Mouse (Mus musculus) natural killer cell, adult 2 months (primary cell): ENCODE data around the gene Ciita.
A peak's percentile ranks its signal among the peaks of the same experiment; 100 is the strongest.

Experiments used
- DNase-seq, 2 experiments: peaks; one replicate each; pipeline ENCODE4 v3.0.0; 2022; ENCODE audit warnings: low spot score in 2 of 2

The Ciita gene

DNA sequence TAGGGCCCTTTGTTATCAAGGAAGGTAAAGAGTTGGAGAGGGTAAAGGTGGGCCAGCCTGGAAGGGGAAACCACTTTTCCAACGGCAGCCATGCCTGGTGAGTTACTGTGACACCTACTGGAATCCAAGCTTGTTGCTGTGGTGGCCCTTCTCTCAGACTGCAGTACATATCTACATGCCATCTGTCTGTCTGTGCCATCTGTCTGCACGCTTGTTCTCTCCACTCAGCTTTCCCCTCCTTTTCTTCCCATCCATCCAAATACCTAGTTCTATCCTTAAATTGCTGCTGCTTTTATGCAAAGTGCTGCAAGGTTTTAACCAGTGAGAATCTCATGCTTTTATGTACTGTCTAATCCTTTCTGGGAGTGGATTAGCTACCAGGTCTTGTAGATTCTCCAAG is 69.7 kb downstream of the Ciita start:
- DNase-seq = no peak

- no peak for DNase-seq
These were observed 71.7 kb downstream of the Ciita start for GRCm38 (mm10) chr16:10551592-10551991.

- DNase-seq = no peak
These were observed 74.0 kb downstream of the Ciita start for GRCm38 (mm10) chr16:10553858-10554257.

DNA sequence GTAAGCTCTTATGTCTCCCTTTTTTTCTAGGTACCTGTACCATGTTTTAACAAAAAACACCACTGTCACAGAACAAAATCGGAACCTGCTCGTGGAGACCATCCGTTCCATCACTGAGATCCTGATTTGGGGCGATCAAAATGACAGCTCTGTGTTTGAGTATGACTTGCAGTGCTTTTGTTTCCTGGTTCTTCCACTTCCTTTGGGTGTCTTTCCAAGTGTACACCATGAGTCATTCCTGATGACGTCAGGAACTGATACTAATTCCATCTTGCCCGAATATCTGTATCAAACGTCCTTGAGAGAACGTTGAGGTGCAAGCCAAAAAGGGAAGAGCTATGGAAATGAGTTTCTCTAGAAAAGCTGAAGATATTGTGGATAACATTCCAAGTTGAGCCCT is 80.1 kb downstream of the Ciita start:
- no peak for DNase-seq

- peak; percentile 50 to 68 for DNase-seq
These were observed 85.5 kb downstream of the Ciita start for GRCm38 (mm10) chr16:10565278-10565885.

DNA sequence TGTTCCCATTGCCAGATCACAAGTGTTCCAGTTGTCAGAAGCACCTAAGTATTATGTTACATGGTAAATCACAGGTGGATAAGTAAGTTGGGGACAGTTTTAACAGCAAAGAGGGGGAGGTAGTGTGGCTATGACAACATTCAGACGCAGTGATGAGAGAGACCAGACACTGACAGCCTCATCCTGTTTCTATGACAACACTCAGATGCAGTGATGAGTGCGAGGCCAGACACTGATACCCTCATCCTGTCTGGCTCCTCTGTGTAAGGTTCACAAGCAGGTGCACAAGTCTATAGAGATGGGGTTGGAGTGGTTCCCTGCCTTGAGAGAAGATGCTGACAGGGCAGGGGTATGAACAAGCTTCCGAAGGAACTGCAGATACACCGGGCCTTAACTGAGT is 87.3 kb downstream of the Ciita start:
- DNase-seq = no peak

- DNase-seq = no peak
These were observed 90.0 kb downstream of the Ciita start for GRCm38 (mm10) chr16:10569809-10570395.

DNA sequence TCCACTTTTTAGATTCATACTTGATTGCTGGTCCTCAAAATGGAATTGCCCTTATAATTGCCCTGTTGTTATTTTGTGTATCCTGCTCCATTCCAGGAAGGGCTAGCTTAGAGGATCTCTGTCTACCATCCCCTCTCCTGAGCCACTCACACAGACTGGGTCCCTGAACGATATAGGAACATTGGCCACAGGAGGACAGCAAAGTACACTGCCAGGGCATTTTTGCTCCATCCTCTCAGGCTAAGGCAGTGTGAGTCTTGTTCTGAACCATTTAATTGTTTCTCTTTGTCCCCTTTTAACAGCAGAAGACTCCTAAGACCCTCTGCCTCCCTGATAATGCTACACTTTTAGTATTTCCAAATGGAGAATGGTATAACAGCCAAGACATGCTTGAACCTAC is 90.8 kb downstream of the Ciita start:
- peak in 1 of 2 experiments; percentile 22 for DNase-seq

- peak in 1 of 2 experiments; percentile 3 for DNase-seq
These were observed 92.0 kb downstream of the Ciita start for GRCm38 (mm10) chr16:10571820-10572219.

DNA sequence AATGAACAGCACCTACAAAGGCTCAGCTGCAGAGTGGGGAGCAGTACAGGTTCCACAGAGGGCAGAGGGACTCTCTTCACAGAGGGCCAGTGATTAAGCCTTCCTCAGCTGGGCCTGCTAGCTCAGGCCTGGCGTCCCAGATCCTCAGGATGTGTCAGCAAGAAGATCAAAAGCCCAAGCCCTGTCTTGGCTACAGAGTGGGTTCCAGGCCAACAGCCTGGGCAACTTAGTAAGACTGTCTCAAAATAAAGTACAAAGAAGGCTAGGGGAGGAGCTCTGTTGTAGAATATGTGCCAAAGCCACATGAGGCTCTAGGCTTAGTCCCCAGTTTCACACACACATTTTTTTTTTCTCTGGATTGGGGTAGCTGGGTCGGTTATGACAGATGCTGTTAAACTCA is 95.1 kb downstream of the Ciita start:
- DNase-seq = no peak

DNA sequence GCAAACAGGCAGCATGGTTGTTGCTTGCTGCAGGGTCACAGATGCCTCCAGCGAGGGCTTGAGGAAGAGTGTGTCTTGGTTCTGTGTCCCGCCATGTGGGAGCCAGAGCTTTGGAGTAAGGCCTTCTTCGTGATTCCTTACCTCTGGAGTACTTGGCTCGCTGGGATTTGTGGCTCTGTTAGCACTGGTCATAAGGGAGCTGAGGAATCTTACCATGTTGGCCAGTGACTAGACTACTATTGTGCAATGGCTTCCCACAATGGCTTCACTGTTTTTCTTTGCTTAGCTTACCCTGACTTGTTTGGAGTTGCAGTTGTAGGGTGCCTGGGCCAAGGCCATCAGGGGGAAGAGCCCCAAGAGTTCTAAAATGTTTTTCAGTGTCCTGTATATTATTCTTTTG is 96.1 kb downstream of the Ciita start:
- no peak for DNase-seq

DNA sequence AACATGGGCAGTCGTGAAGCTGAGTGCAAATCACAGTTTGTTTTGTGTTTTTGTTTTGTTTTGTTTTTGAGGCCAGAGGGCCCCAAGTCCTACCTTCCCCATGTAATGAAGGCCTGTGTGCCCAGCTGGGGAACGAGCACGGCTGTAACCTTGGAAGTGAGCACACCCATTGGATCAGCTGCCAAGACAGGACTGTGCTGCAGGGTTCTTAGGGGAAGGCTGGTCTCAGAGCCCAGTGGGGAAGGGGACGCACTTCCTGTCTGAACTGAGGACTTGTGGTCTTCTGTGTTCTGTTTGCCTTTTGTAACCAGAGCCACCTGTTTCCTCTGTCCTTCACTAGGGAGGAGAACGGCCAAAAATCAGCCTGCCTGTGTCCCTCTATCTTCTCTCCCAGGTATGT is 97.7 kb downstream of the Ciita start:
- no peak for DNase-seq
